Mouse (Mus musculus) cerebellum, adult (tissue): Measurements from ENCODE around the gene Ace.
A peak's percentile ranks its signal among the peaks of the same experiment; 100 is the strongest.

Experiments used
- ATAC-seq: cut with Nextera tagmentation; 2 replicates; pipeline ENCODE4 v1.9.2; 2017; ENCODE audit warnings: mild to moderate bottlenecking, moderate library complexity, mixed read lengths; ENCODE audit not compliant: insufficient number of reproducible peaks, low FRiP score, low TSS enrichment

Ace gene

GRCm38 (mm10) chr11:106036548-106037417, 69.0 kb downstream of the Ace start, which contains the start of gene Dcaf7:
Dcaf7 (plus strand) TSS chr11:106036872.
- ATAC-seq = peak; percentile 98

- ATAC-seq = no peak
Measured at GRCm38 (mm10) chr11:106037418-106037751, 69.6 kb downstream of the Ace start.
